Mouse (Mus musculus): ENCODE measurements around the gene Tor4a. TPM values are rescaled to one million over a fixed set of nuclear protein-coding genes. Genes with fewer than 3 reads are reported as not detected.

Tor4a gene
- polyA plus RNA-seq, 1 experiment from 2014 or later = 25.6 TPM

DNA sequence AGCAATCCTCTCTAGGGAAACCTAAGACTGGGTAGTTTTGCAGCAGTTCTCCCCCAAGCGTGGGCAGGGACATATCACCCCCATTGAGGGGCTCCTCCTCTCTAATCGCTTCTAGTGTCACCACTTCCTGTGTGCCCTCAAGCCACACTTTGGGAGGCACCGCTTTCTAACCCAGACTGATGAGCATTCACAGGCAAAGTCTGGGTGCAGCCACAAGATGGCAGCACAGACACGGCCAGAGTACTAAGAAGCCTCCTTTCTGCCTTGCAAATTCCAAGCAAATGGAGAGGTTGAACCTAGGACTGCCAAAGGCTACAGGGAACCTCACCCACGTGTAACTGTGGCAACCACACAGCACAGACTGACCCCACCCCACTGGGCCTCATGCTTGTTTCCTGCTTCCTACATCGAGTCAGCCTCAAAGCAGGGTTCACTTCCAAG is 3.3 kb downstream of the Tor4a start:
- peak; percentile 90 for DNase-seq (ENCODE audit: low spot score)

DNA sequence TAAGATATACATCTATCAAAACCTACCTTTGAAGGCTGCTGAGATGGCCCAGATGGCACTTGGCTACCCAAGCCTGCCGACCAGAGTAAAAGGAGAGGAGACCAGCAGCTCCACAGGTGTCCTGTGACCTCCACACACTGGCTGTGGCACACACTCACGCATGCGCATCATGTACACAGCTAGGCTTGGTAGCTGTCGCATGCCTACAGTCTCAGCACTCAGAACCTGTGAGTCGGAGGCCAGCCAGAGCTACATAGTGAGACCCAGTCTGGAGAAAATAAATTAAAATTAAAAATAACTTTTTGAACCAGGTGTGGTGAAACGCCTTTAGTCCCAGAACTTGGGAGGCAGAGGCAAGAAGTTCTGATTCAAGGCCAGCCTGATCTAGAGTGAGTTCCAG is 8.8 kb downstream of the Tor4a start:
- DNase-seq (ENCODE audit: low spot score) = no peak

DNA sequence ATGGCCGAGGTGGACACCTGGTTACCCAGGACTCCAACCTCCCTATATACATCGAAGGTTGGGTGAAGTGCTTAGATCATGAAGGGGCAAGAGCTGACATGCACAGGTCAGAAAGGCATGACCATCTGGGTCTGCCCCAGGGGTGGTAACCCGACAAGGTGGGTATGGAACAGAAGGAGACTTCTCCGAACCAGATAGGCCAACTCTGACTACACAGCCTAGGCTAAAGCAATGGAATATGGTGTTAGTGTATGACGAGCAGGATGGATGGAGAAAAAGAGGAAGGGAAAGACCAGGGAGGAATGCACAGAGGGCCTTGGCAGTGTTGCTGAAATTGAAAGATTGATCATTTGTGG is 10.1 kb downstream of the Tor4a start:
- no peak for DNase-seq (ENCODE audit: low spot score)

GRCm38 (mm10) chr2:25185625-25186574 is 10.8 kb downstream of the Tor4a start:
- DNase-seq (ENCODE audit: low spot score) = peak; percentile 57

DNA sequence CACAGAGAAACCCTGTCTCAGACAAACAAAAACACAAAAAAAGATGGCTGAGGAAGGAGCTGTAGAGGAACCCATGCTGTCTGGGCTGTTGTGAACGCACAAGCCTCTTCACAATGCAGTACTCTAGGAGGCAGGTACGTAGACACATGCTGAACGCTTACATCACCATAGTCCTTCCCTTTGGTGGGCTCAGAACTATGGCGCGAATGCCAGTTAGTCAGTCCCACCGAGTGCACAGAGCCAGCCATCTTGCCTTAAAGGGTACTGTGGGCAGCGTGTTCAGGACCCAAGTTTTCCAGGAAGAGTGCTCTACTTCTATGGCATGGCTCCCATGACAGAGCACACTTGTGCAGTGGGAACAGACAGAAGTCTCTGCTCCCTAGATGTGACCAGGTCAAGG is 12.2 kb downstream of the Tor4a start:
- no peak for DNase-seq (ENCODE audit: low spot score)

- DNase-seq (ENCODE audit: low spot score) = peak; percentile 49
Measured at GRCm38 (mm10) chr2:25183336-25183735, 13.3 kb downstream of the Tor4a start.

GRCm38 (mm10) chr2:25182664-25183063 is 14.0 kb downstream of the Tor4a start:
- no peak for DNase-seq (ENCODE audit: low spot score)

DNA sequence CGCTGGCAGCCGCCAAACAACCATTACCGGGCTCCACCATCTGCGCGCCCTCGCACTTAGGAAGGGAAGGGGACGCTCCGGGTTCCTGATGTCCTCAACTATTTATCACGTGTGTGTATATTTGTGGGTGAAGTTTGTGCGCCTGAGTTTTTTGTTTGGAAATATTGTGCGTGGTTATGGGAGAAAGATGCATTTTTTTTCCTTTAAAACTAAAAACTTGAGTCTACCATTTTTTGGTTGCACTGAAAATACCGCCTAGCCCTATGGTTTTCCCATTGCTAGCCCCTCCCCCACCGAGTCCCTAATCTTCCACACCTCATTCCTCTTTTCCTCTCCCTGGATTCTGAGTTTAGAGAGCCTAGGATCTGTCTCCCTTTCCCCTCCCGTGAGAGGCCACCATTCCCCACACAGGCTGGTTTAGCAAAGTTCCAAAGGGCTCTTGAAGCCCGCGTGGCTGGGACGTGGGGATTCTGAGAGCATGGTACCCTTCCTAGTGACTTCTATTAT is 14.7 kb downstream of the Tor4a start:
- DNase-seq (ENCODE audit: low spot score) = no peak

GRCm38 (mm10) chr2:25180973-25181890 is 15.5 kb downstream of the Tor4a start:
- DNase-seq (ENCODE audit: low spot score) = peak; percentile 75

GRCm38 (mm10) chr2:25180478-25180903 is 16.2 kb downstream of the Tor4a start, which contains the start of gene Nrarp:
Gene Nrarp (plus strand): TSS chr2:25180758.
- peak; percentile 91 for DNase-seq (ENCODE audit: low spot score)

- no peak for DNase-seq (ENCODE audit: low spot score)
Measured at GRCm38 (mm10) chr2:25179566-25180217, 17.0 kb downstream of the Tor4a start.

DNA sequence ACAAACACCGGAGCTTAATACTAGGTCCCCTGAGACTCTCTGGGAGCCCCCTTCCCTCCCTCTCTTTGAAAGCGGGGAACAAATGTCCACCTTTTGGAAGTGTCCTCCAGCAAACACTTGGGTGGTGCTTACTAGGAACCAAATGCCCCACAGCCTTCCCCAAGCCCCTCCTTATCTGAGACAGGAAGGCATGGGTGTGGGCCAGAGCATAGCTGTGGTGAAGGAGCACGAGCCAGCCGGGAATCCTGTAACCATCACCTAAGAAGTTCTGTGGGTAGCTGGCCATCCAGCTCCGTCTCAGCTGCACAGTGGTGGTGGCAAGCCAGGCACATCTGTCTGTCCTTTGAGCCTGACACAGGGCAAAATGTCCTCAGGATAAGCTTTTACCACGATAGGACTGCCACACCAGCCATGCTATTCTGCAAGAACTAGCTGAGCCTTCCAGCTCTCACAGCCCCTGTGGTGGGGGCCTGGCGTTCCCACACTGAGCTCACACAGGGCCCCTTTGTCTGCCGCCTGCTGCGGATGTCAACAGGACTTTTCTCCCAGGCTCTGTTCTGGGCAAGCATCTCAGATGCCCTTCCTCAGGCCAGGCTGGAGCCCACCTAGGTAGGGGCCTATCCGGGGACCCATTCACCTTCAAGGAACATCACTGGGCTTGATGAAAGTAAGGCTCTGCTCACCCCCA is 18.3 kb downstream of the Tor4a start:
- no peak for DNase-seq (ENCODE audit: low spot score)

GRCm38 (mm10) chr2:25177685-25178084 is 19.0 kb downstream of the Tor4a start:
- DNase-seq (ENCODE audit: low spot score) = no peak

GRCm38 (mm10) chr2:25177076-25177475 is 19.6 kb downstream of the Tor4a start:
- no peak for DNase-seq (ENCODE audit: low spot score)

- no peak for DNase-seq (ENCODE audit: low spot score)
Measured at GRCm38 (mm10) chr2:25176573-25176972, 20.1 kb downstream of the Tor4a start.

GRCm38 (mm10) chr2:25175690-25176078 is 21.0 kb downstream of the Tor4a start:
- DNase-seq (ENCODE audit: low spot score) = no peak

DNA sequence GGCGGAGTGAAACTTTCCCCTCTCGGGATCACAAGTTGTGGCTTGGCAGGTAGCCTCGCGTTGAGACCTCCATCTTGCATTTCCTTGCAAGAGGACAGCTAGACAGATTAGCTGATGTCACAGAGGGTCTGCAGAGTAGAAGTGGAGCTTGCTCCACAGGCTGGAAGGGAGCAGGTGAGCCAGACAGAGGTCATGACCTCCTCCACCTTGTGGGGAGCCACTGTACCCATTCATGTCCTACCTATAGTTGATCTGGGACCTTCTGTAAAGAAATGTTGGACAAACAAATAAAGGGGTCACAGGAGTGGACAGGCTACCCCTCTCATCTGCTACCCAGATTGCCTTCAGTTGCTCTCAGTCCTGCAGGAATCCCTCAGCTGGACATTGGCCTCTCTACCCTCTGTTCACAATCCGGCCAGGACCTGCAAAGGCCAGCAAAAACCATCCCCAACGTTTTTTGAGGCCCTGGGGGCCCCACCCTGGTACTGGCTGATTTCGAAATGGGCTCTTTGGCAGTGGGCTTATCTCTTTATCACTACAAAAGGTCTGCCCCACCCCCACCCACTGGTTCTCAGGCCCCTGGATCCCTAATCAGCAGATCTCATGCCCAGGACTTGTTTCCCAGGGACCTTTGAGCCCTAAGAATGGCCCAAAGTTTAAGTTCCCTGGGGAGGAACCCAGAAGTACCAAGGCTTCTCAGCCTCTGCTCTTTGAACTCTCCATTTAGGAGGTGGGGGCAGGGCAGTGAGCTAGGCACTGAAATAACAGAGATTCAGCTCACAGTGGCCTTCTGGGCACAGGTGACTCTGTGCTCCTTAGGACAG is 21.6 kb downstream of the Tor4a start:
- no peak for DNase-seq (ENCODE audit: low spot score)

GRCm38 (mm10) chr2:25173821-25174220 is 22.9 kb downstream of the Tor4a start:
- no peak for DNase-seq (ENCODE audit: low spot score)

DNA sequence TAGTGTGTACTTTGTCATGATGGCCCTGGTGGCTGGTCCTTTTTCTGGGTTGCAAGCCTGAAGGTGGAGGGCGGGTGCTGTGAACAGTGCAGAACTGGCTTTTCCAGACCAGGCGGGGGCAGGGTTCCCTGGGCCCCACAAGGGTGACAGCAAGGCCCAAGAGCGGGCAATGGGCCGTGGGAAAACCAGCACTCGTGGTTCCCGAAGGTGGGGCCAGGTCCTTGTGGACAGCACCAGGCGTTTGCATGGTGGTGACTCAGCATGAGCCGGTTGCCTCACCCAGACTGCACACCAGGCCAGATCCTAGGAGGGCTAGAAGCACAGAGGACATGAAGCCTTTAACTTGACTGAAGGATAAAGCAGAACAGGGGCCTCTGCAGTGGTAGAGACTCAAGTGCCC is 24.1 kb downstream of the Tor4a start:
- no peak for DNase-seq (ENCODE audit: low spot score)

GRCm38 (mm10) chr2:25171769-25172153 is 24.9 kb downstream of the Tor4a start:
- DNase-seq (ENCODE audit: low spot score) = no peak

Data from thymus, postnatal 0 days (tissue).